Mouse (Mus musculus) central nervous system, embryonic 14 days (tissue): ENCODE data around the gene Snx20. TPM values are rescaled to one million over a fixed set of nuclear protein-coding genes. Genes with fewer than 3 reads are reported as not detected.

ENCODE experiments used
- polyA plus RNA-seq: library from polyadenylated mRNA; depleted of rRNA; stranded (reverse); fragments of >200 nt; gene quantifications from 2 replicates; pipeline ENCODE4 v1.2.3, GENCODE M21; 2012; rRNA removed

The Snx20 gene
- 1.2 and 1.4 TPM in 2 replicates for polyA plus RNA-seq

DNA sequence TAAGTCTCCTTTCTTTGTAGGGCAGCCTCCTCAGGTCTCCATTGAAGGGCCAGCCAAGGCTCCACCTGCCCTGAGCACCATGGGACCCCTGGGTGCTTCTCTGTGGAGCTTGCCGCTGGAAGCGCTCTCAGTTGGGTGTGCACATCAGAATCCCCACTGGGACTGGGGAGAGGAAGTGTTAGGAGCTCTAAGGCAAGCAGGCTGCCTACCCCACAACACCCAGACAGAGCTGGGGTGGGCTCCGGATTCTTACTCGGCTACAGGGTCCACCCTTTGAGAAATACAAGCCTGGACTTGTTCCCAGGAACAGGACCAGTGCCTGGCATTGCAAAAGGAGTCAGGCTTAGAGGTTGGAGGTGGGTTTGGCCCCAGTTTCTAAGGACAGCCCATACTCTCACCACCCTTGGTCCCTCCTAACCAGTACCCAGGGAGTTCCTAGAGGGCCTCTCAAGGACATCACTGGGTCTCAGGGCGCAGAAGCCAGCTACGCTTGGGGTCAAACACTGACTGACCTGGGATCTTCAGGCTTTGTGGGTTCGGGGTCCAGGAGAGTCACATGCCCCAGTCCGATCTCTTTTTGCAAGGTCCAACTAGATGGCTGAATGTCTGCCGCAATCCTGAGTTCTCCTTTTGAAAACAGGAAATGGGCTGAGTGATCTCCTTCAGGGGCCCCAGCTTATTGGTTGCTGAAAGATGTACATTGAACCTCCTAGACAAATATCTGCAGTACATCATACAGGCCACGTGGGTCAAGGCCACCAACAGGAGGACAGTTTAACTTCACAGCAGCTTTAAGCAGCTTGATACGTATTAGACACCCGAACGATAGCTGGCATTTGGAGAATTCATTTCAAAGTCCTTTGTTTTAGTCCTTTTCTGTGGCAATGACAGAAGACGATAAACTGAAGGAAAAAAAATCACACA lies at the start of gene Snx20:
Snx20 (minus strand) TSS at position 655 of the 924 bp plus-strand sequence.

DNA sequence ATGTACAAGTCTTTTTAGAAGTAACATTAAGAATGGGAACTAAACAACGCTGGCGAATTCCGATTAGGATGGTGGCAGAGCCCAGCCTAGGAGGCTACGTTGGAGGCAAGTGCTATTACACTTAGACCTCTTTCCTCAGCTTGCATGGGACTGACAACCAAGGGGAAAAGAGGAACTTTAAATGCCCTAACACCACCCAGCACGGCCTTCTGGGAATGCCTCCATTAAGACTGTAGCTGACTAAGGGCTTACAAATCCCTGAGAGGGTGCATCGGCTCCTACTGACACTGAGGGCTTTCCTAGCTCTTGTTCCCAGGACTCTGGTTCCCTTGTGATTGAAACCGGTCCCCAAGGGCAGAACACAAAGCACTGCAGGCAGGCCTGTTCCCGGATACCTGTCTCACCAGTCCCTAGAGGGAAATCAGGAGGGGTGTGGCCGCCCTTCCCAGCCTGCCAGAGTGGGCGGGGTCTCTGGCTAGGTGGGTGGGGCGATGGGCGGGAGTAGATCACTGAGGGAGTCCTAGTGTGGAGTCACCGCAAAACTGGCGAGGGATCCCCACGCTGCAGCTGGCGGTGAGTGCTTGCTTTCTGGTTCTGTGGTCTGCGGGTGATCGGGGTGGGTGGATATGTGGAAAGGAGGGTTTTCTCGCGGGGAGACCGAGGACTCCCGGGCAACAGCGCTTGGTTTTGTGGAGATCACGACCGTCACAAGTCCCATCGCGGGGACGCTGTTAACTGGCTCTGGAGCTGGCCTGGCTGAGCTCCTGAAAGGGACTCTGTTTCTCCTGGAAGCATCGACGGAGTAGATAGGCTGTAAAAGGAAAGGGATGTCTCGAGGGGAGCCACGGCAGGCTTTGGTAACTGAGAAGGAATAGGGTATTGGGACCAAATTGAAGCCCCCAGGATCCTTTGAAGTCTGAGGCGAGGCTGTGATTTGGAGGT lies 11.2 kb upstream of the Snx20 start, which contains the start of gene Nod2:
Nod2 (plus strand) TSS at position 479 of the 942 bp plus-strand sequence.

Other genes with a start within 250 kb of the Snx20 start
- gene Nkd1, start 114.8 kb downstream of the Snx20 start, polyA plus RNA-seq = 46.5 and 48.5 TPM in 2 replicates
- gene Nod2, start 11.2 kb upstream of the Snx20 start, polyA plus RNA-seq = 0.18 and 0.28 TPM in 2 replicates
- 9.1 and 9.5 TPM in 2 replicates for gene Cyld, start 60.9 kb upstream of the Snx20 start, polyA plus RNA-seq